Mouse (Mus musculus) lung, embryonic 14.5 days (tissue): ENCODE measurements around the gene Kcnj14. TPM values are rescaled to one million over a fixed set of nuclear protein-coding genes. Genes with fewer than 3 reads are reported as not detected.

Source experiments
- ATAC-seq: fragments of 200-750 bp; cut with Nextera tagmentation; 2 replicates; pipeline ENCODE4 v1.8.0; 2017; ENCODE audit warnings: mild to moderate bottlenecking, moderate TSS enrichment, moderate library complexity; ENCODE audit not compliant: insufficient read depth
- DNase-seq: peaks from one replicate; pipeline ENCODE4 v3.0.0-alpha.2; 2015
- H3K27ac ChIP-seq: fragments of 300-500 bp; sonication (generic); 2 replicates; pipeline ENCODE4 v1.5.1; 2014; ENCODE audit warnings: low read depth, mild to moderate bottlenecking, moderate library complexity
- H3K27me3 ChIP-seq: fragments of 300-500 bp; sonication (generic); 2 replicates; pipeline ENCODE4 v1.6.1; 2014; ENCODE audit warnings: low read length, control low read depth; ENCODE audit not compliant: insufficient read depth
- H3K36me3 ChIP-seq: fragments of 300-500 bp; sonication (generic); 2 replicates; pipeline ENCODE4 v1.6.1; 2014; ENCODE audit warnings: control low read depth; ENCODE audit not compliant: insufficient read depth
- H3K4me1 ChIP-seq: fragments of 300-500 bp; sonication (generic); 2 replicates; pipeline ENCODE4 v1.6.1; 2014; ENCODE audit warnings: antibody characterized with exemption, control low read depth; ENCODE audit not compliant: insufficient read depth
- H3K4me2 ChIP-seq: fragments of 300-500 bp; sonication (generic); 2 replicates; pipeline ENCODE4 v1.6.1; 2014; ENCODE audit warnings: mild to moderate bottlenecking
- H3K4me3 ChIP-seq: fragments of 300-500 bp; sonication (generic); 2 replicates; pipeline ENCODE4 v1.5.1; 2014; ENCODE audit warnings: low read depth, low read length
- H3K9ac ChIP-seq: fragments of 300-500 bp; sonication (generic); 2 replicates; pipeline ENCODE4 v1.6.1; 2014
- H3K9me3 ChIP-seq: fragments of 300-500 bp; sonication (generic); 2 replicates; pipeline ENCODE4 v1.6.1; 2016; ENCODE audit warnings: low read depth, low read length, control low read depth
- CTCF ChIP-seq: IDR thresholded peaks from 2 replicates; pipeline ENCODE4 v1.5.1; 2016; ENCODE audit warnings: antibody characterized with exemption, low read depth
- WGBS: fragments of 180-500 bp; shearing (Covaris S2); extraction: QIAGEN DNeasy Blood & Tissue Kit; methylation state at CpG from one replicate; pipeline ENCODE4 v1.1.7; 2014; 5-methylcytosine and 5-hydroxymethylcytosine counted together
- polyA plus RNA-seq: library from polyadenylated mRNA; unstranded; fragments of >200 nt; fragmentation: Nextera tagmentation; extraction: Ambion mirVana; gene quantifications from 2 replicates; pipeline ENCODE4 v1.2.1, GENCODE M21; 2014

Gene Kcnj14
- polyA plus RNA-seq, 1 experiment from 2014 or later, result 0.67 TPM

DNA sequence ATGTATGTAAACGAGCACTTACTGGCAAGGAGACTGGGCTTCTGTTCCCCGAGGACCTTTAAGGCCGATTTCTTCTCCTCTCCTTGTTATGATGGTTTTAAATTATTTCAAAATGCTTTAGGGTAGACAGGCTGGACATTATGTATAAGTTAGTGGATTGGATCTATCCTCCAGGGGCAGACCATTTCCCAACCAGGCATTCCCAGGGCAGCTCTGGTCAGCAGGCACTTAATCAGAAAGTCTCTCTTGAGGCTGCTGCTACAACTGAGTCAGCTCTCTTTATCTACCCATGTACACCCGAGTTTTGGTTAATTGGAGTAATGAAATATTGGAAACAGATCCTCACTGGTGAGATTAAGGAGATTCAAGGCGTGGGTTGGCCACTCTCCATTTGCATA is 6.5 kb upstream of the Kcnj14 start:
- Histone ChIP-seq H3K9me3 (no peaks in the 10 kb centered on the region), H3K4me3 (peak overlapping the region; percentile 91), H3K27me3 (peaks cover 47% of the 10 kb centered on the region), H3K4me1 (peaks cover 7% of the 10 kb centered on the region), H3K9ac (peak overlapping the region; percentile 77; the same call in 1 of the 2 replicates), H3K27ac (no peak overlapping the region), H3K36me3 (peaks cover 35% of the 10 kb centered on the region), H3K4me2 (peak overlapping the region; percentile 88)
- 22% methylated on average over 5 of the region's 5 CpGs for WGBS
- no peak for TF ChIP-seq CTCF
- ATAC-seq, result no peak; the same call in 1 of the 2 replicates
- no peak for DNase-seq

DNA sequence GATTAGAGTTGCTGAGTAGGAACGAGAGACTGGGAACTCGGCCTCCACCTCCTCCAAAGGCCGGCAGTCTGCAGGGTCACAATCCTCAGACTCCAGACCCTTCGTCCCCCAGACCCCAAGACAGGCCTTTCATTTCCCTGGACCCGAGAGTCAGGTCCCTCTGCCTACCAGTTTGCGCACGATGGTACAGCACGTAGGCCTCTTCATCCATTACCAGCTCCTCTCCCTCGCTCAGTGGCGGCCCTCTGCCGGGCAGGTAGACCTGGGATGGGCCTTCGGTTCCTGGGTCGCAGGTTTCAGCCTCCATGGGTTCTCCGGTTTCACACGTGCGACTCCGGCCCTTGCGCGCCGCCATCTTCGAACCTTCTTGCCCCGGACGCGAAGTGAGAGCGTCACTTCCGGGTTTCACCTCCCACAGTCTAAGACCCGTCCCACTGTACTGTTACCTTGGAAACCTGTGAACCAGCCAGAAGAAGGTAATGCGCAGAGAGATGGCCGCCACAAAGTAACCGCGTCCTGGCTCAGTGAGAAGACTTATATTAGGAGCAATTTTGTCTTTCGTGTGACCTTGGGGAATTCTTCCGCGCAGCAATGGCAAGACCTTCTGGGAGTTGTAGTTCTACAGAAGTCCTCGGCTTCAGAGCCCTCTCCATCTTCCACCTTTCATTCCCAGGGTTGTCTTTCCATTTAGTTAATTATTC is 6.0 kb upstream of the Kcnj14 start, which contains the start of gene Grwd1:
Grwd1 (minus strand) TSS at position 518 of the 701 bp plus-strand sequence.
- no peak for TF ChIP-seq CTCF
- under 1% methylated on average over 35 of the region's 35 CpGs for WGBS
- Histone ChIP-seq H3K4me1 (peaks cover 7% of the 10 kb centered on the region), H3K9ac (peak within 1 kb of the TSS; percentile 77), H3K4me3 (peak within 1 kb of the TSS; percentile 91), H3K27ac (no peak within 1 kb of the TSS), H3K4me2 (peak within 1 kb of the TSS; percentile 88), H3K27me3 (peaks cover 45% of the 10 kb centered on the region), H3K36me3 (peaks cover 40% of the 10 kb centered on the region), H3K9me3 (no peaks in the 10 kb centered on the region)
- ATAC-seq, result peak; percentile 88
- DNase-seq, result peak; percentile 95

DNA sequence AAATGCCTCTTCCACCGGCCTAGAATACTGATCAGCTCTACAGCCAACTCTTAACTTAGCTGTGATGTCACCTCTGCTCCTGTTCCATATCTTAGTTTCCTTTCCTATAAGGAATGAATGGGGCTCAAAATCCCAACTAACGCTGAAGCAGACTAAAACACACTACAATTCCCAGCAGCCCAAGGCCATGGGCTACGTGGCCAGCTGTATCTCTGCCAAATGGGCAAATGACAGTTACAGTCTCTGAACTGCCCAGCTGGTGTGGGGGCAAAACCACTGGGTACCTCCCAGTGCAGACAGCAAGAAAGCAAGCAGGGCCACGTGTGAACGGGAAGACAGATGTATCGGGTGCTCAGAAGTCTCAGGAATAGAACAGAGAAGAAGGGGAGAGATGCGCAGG is 2.0 kb upstream of the Kcnj14 start:
- Histone ChIP-seq H3K9ac (no peak overlapping the region), H3K4me2 (no peak overlapping the region), H3K27ac (no peak overlapping the region), H3K27me3 (peaks cover 7% of the 10 kb centered on the region), H3K9me3 (no peaks in the 10 kb centered on the region), H3K4me1 (peaks cover 4% of the 10 kb centered on the region), H3K4me3 (no peak overlapping the region), H3K36me3 (peaks cover 74% of the 10 kb centered on the region)
- WGBS, result 92% methylated on average over 7 of the region's 7 CpGs
- no peak for ATAC-seq
- no peak for DNase-seq
- TF ChIP-seq CTCF, result no peak

DNA sequence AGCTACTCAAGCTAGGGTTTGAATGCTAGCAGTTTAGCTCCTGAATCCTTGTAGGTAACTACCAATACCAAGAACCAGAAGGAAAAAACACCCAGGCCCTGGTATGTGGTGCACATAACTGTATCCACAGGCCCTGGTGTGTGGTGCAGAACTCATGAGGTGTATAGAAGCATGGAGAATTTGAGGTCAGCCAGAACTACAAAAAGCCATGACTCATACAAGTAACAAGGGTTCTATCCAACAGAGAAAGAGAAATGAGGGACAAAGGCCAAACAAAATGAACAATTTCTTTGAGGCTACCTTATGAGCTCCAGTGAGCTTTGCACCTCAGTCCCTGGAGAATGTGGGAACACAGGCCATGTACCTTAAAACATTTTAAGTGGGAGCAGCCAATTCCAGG is 3.7 kb downstream of the Kcnj14 start:
- Histone ChIP-seq H3K27me3 (no peaks in the 10 kb centered on the region), H3K4me3 (no peak overlapping the region), H3K9me3 (no peaks in the 10 kb centered on the region), H3K27ac (no peak overlapping the region), H3K4me2 (no peak overlapping the region), H3K36me3 (peaks cover 37% of the 10 kb centered on the region), H3K4me1 (no peaks in the 10 kb centered on the region), H3K9ac (no peak overlapping the region)
- ATAC-seq (no peak), DNase-seq (no peak)
- TF ChIP-seq CTCF, result no peak

DNA sequence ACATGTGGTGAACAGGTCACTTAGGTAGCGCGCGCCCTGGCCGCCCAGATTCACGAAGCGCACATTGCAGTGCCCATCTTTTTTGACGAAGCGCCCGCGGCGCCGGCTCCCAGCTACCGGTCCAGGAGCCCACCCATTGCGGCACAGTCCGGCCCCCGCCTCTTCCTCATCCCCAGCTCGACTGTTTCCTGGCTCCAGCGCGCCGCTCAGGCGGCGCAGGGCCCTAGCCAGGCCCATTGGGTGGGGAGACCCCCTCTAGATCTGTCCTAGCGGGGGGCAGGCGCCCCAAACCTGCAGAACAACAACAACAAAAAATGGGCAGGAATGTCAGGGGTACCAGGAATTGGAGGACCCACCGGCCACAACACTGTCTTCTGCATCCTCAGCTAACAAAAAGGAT is 4.7 kb downstream of the Kcnj14 start:
- 13% methylated on average over 25 of the region's 25 CpGs for WGBS
- peak overlapping the region; percentile 20; the same call in 1 of the 2 replicates for H3K9ac ChIP-seq
- H3K36me3 ChIP-seq, result peaks cover 26% of the 10 kb centered on the region
- no peaks in the 10 kb centered on the region for H3K27me3 ChIP-seq
- no peak for TF ChIP-seq CTCF
- H3K4me2 ChIP-seq, result peak overlapping the region; percentile 50
- ATAC-seq (0 out of 2 replicates have a peak, but pooled peaks have one; percentile 33), DNase-seq (no peak)
- no peaks in the 10 kb centered on the region for H3K4me1 ChIP-seq
- no peak overlapping the region for H3K4me3 ChIP-seq
- no peak overlapping the region for H3K27ac ChIP-seq
- no peaks in the 10 kb centered on the region for H3K9me3 ChIP-seq

DNA sequence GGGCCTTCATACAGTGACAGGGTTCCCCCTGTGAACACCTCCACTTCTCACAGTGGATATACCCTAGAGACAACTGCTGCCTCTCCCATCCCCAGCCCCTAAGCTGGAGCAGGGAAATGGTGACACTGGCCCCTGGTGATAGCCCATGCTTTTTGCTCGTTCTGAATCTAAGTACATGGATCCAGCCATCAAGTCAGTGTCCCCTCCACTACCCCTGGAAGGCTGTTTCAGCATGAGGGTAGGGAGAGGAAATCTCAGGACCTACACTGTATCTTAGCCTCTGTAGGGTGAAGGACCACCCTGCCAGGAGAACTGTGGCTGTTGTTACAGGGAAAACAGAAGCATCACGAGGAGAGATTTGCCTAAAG is 8.6 kb downstream of the Kcnj14 start:
- peaks cover 7% of the 10 kb centered on the region; the same call in 1 of the 2 replicates for H3K4me1 ChIP-seq
- H3K27me3 ChIP-seq, result no peaks in the 10 kb centered on the region
- no peak overlapping the region for H3K9ac ChIP-seq
- no peak for DNase-seq
- no peak for TF ChIP-seq CTCF
- WGBS, result 53% methylated on average over 2 of the region's 2 CpGs
- no peak overlapping the region for H3K27ac ChIP-seq
- peaks cover 21% of the 10 kb centered on the region for H3K36me3 ChIP-seq
- no peak overlapping the region for H3K4me3 ChIP-seq
- H3K4me2 ChIP-seq, result no peak overlapping the region
- H3K9me3 ChIP-seq, result no peaks in the 10 kb centered on the region
- ATAC-seq, result no peak

DNA sequence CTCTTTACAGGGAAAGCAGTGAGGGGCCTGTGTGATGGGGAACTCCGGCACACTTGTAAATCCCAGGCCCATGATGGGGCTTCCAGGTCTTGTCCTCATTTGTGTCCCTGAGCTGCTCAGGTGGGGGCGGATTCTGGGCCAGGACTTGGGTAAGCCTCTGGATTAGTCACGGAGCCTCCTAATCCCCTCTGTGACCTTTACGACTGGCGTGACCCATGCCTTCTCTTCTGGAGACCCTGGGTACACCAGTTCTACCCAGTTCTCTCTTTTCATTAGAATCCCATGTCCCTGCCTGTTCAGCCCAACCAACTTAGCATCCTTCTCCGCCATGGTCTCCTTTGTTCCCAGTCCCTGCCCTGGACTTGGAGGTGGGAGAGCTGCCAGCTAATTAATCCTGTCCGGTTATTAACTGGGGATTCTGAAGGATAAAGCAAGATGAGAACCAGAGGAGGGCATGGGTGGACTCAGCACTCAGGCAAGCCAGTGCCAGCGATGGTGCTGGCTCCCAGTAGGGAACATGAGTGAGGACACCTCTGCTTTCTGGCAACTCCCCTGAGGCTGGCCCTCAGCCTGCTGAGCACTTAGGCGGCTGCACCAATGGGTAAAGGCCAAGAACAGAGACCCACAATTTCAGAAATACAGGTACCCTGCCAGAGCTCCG is 9.1 kb downstream of the Kcnj14 start:
- Histone ChIP-seq H3K4me3 (0 out of 2 replicates have a peak overlapping the region, but pooled peaks have one; percentile 94), H3K27me3 (no peaks in the 10 kb centered on the region), H3K9ac (no peak overlapping the region), H3K4me2 (peak overlapping the region; percentile 51), H3K4me1 (peaks cover 7% of the 10 kb centered on the region; the same call in 1 of the 2 replicates), H3K36me3 (peaks cover 26% of the 10 kb centered on the region), H3K27ac (no peak overlapping the region), H3K9me3 (no peaks in the 10 kb centered on the region)
- no peak for TF ChIP-seq CTCF
- DNase-seq (no peak), ATAC-seq (no peak)
- WGBS, result 63% methylated on average over 10 of the region's 10 CpGs
